Mouse (Mus musculus) neutrophil, adult 83 days (primary cell): ENCODE data around the gene Olfr46. TPM values are rescaled to one million over a fixed set of nuclear protein-coding genes. Genes with fewer than 3 reads are reported as not detected.

Source experiments
- total RNA-seq, 2 experiments: library from RNA; stranded (reverse); gene quantifications; one replicate each; pipeline ENCODE4 v1.2.4; 2023

Olfr46 gene
- total RNA-seq = not detected

GRCm38 (mm10) chr7:140600969-140601368 lies at the start of gene Olfr46:
Gene Olfr46 (plus strand): TSS chr7:140601269.

GRCm38 (mm10) chr7:140567586-140567985 lies 33.5 kb upstream of the Olfr46 start, which contains the start of gene Olfr538:
Gene Olfr538 (plus strand): TSS chr7:140567886.

GRCm38 (mm10) chr7:140628670-140629069 lies 27.6 kb downstream of the Olfr46 start, which contains the start of gene Olfr61:
Gene Olfr61 (plus strand): TSS chr7:140628970.

GRCm38 (mm10) chr7:140646152-140646551 lies 45.1 kb downstream of the Olfr46 start, which contains the start of gene Olfr53:
Gene Olfr53 (plus strand): TSS chr7:140646452.

GRCm38 (mm10) chr7:140659630-140660029 lies 58.6 kb downstream of the Olfr46 start, which contains the start of gene Olfr539:
Gene Olfr539 (plus strand): TSS chr7:140659930.

Other genes with a start within 250 kb of the Olfr46 start
- not detected for gene Olfr60, start 239.6 kb upstream of the Olfr46 start, total RNA-seq
- not detected for gene Olfr530, start 224.9 kb upstream of the Olfr46 start, total RNA-seq
- gene Olfr531, start 198.4 kb upstream of the Olfr46 start, total RNA-seq = not detected
- gene Olfr532, start 179.6 kb upstream of the Olfr46 start, total RNA-seq = not detected
- not detected for gene Olfr533, start 137.9 kb upstream of the Olfr46 start, total RNA-seq
- gene Olfr535, start 117.1 kb upstream of the Olfr46 start, total RNA-seq = not detected
- gene Olfr536, start 93.9 kb upstream of the Olfr46 start, total RNA-seq = not detected
- not detected for gene Olfr538, start 33.4 kb upstream of the Olfr46 start, total RNA-seq
- not detected for gene Olfr61, start 27.7 kb downstream of the Olfr46 start, total RNA-seq
- gene Olfr53, start 45.2 kb downstream of the Olfr46 start, total RNA-seq = not detected
- gene Olfr539, start 58.7 kb downstream of the Olfr46 start, total RNA-seq = under 1 TPM in 1 of 2 experiments, not detected in 1; 0.02 TPM
- gene Olfr45, start 80.7 kb downstream of the Olfr46 start, total RNA-seq = under 1 TPM in 1 of 2 experiments, not detected in 1; 0.04 TPM
- gene Olfr541, start 96.0 kb downstream of the Olfr46 start, total RNA-seq = not detected
- gene Cyp2e1, start 162.5 kb downstream of the Olfr46 start, total RNA-seq = not detected
- not detected for gene Syce1, start 186.6 kb downstream of the Olfr46 start, total RNA-seq
- gene Zfp941, start 220.9 kb downstream of the Olfr46 start, total RNA-seq = not detected
- not detected for gene Urah, start 233.7 kb downstream of the Olfr46 start, total RNA-seq
- not detected for gene Scgb1c1, start 244.3 kb downstream of the Olfr46 start, total RNA-seq
- not detected for gene Odf3, start 246.5 kb downstream of the Olfr46 start, total RNA-seq